Mouse (Mus musculus): ENCODE measurements around the gene 2510009E07Rik.

Gene 2510009E07Rik

DNA sequence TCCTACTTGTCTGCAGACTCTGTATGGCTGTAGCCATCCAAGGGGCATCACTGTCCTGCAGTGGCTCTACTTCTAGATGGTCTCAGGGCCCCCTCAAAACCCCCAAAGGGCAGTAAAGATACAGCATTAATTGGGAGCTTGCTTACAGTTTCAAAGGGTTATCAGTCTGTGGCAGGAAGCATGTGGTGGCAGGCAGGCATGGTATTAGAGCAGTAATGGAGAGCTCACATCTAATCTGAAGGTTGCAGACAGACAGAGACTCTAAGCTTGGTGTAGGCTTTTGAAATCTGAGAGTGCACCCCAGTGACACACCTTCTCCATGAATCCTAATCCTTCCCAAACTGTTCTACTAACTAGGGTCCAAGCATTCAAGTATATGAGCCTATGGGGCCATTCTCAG is 60.0 kb downstream of the 2510009E07Rik start:
- no peak for DNase-seq (ENCODE audit: low spot score)

DNA sequence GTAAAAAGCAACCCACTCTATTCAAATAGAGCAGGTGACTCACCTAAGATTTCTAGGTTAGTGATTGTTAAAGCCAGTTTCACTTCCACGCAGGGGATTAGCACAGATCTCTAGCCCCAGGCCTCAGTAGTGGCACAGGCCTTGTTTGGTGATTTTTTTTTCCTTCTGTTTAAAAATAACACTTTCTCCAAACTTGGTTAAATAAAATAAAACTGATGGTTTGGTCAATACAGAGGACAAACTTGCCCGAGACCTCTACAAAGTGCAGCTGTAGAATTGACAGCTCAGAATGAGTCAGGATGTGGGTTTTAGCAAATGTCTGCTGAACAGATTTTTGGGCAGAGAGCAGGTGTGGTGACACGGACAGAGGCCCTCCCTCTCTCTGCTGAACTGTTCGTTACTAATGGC is 62.6 kb downstream of the 2510009E07Rik start:
- DNase-seq (ENCODE audit: low spot score): no peak

DNA sequence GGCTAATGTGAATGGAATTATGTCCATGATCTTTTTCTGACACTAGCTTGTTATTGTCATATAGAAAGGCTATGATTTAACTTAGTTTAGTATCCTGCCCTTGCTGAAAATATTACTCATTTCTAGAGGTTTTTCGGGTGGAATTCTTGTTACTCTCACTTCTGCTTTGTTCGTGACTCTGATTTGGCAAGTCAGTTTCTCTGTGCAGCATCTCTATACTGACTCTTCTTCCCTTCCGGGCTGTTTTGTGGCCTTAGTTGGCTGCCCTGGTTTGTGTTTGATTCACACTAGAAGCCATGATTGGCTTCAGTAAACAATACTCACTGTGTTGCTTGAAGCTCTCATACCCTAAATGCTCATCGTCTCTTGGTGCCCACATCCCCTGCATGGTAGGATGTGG is 63.9 kb downstream of the 2510009E07Rik start:
- DNase-seq (ENCODE audit: low spot score): no peak

- no peak for DNase-seq (ENCODE audit: low spot score)
These were observed 66.3 kb downstream of the 2510009E07Rik start for GRCm38 (mm10) chr16:21628061-21628591.

DNA sequence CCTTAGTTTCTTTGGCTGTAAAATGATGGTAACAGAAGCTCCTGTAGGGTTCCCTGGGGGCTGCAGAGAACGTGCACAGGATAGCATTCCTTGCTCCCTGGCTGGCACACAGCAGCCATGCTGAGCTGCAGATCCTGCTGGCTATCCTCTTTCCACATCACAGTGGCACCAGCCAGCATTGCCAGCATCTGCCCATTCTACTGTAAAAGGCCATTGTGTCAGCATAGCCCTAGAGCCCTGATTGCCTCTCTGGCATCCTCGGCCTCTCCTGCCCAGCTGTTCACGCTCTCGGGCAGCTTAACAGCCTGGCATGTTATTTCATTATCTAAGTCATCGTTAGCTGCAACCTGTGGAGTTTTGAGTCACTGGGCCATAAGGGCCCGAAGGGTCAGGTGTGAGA is 67.2 kb downstream of the 2510009E07Rik start:
- no peak for DNase-seq (ENCODE audit: low spot score)

DNA sequence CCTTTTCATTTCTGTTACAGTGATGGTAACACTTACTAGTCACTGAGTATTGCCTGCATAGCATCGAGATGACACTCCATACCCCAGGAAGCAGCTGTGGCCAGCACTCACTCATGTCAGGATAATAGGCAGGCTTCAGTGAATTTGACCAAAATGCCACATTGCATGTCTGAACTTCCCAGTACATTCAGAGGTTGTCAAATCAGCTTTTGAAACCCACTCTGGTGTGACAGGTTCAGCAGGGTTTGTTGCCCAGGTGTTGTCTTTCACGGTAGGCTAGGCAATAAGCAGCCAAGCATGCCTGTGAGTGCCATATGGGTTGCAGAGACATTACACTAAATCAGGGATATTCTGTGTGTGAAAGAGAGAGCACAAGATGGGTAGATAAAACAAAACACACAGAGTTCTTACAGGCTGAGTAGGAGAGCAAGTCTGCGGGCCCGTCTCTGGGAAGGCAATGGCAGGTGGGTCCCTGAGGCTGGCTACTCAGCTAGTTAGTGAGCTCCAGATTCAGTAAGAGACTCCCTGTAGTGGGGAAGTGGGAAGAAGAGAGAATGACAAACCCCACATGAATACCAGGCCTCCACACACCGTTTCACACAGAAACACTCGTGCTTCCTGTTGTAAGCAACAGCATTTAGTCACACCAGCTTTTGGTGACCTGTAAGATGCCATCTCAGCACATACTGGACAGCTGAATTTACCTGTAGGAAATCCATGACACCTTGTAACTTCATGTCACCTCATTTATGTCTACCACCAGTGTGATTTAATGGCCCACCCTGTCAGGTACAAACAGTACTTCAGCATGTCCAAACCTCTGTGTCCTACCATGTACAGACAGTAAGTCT is 68.5 kb downstream of the 2510009E07Rik start:
- DNase-seq (ENCODE audit: low spot score): no peak

DNA sequence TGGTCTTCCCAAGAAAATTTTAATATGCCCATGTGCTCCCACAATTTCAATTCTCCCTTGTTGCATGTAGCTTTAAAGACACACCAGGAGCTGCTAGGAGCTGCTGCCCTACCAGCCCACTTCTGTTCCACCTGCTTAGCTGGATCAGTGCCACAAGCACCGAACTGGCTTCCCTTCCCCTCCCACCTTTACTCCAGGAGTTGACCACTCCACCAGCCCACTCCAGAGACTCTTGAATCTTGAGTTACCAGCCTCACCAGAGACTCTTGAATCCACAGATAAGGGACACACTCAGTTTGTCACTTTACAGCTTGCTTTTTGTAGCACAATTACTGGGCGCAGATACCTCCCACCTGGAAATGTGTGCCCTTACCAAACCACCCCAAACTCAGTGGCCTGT is 73.8 kb downstream of the 2510009E07Rik start:
- DNase-seq (ENCODE audit: low spot score): no peak

- DNase-seq (ENCODE audit: low spot score): peak; percentile 20
These were observed 78.7 kb downstream of the 2510009E07Rik start for GRCm38 (mm10) chr16:21615802-21616201.

DNA sequence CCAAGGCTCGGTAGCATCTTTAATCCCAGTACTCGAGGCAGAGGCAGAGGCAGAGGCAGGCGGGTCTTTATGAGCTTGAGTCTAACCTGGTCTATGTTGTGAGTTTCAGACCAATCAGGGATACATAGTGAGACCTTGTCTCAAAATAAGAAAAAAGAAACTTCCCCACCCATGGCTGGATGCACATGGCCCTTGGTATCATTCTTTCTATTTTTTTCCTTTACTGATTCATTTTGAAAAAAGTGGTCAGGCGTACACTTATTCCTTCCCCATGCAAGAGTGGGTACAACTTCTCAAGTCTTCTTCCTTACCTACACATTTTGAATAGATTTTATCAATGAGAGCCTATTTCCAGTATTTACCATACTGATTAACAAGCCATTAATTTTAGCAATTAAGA is 84.0 kb downstream of the 2510009E07Rik start:
- no peak for DNase-seq (ENCODE audit: low spot score)

DNA sequence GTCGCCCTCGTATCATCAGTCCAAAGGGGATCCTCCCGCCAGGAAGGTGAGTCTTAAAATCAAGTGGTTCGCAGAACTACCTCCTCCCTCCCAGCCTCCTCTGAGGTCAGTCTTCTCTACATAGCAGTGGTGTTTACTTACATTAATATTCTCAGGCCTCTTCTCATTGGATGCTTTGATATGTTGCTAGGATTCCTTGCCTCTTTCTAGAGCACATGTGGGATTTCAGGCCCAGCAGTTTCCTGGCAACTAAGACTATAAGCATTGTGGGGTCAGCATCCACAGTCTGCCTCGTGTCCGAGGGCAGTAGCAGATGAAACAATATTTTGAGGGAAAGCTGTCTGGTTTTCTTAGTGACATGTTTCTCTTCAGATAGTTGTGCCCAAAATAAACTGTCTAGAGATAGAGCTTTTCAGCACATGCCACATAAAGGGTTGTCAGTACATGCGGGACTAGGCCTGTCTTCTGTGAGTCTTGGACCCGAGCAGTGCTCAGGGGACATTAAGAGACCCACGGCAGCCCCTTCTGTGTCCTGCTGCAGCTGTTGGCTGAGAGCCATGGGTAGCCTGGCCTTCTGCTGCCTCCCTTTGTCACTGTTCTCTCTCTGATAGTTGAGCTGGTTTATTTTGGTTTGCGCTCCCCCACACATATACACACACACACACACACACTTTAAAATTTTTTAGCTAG is 86.1 kb downstream of the 2510009E07Rik start:
- DNase-seq (ENCODE audit: low spot score): no peak

- no peak for DNase-seq (ENCODE audit: low spot score)
These were observed 86.8 kb downstream of the 2510009E07Rik start for GRCm38 (mm10) chr16:21607651-21608040.

DNA sequence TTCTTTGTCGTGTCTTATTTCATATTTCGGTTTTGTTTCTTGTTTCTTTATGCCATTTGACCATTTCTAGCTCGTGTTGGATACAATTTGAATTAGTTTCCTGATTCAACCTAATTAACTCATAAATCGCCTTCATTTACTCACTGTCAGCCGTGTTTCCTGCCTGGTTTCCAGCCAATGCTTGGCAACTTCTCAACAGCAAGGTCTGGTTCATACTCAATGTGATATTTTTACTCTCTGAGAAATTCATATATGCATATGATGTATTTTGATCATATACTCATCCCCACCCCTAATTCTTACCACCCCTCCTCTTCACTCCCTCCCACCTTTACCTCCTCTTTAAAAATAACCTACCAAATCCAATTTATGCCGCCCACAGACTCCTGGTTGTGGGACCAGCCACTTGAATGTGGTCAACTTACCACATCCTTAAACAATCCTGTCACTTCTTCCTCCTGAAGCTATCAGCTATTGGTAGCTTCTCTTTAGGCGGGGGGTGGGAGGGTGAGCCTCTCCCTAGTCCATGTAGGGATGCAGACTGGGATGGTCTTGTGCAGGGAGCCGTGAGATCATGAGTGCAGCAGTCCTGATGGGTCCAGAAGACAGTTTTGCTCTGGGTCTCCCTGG is 87.3 kb downstream of the 2510009E07Rik start:
- DNase-seq (ENCODE audit: low spot score): no peak

- no peak for DNase-seq (ENCODE audit: low spot score)
These were observed 88.0 kb downstream of the 2510009E07Rik start for GRCm38 (mm10) chr16:21606249-21607020.

GRCm38 (mm10) chr16:21604354-21604753 is 90.1 kb downstream of the 2510009E07Rik start:
- no peak for DNase-seq (ENCODE audit: low spot score)
